Mouse (Mus musculus): ENCODE data around the gene Arsg. TPM values are rescaled to one million over a fixed set of nuclear protein-coding genes. Genes with fewer than 3 reads are reported as not detected.

Arsg gene
- polyA plus RNA-seq, 1 experiment: 5.2 TPM

GRCm38 (mm10) chr11:109442166-109442730 is 30.9 kb upstream of the Arsg start:
- TF ChIP-seq POLR2A (IDR thresholded peaks at IDR 0.05; ENCODE audit: borderline replicate concordance, extremely low read depth, insufficient read depth, insufficient read length, poor library complexity, severe bottlenecking): no peak
- no peak for TF ChIP-seq CTCF (IDR thresholded peaks at IDR 0.05; ENCODE audit: borderline replicate concordance, extremely low read depth, insufficient read depth, insufficient read length)
- no peak for DNase-seq (ENCODE audit: low read depth)

- no peak for DNase-seq (ENCODE audit: low read depth)
- TF ChIP-seq CTCF (IDR thresholded peaks at IDR 0.05; ENCODE audit: borderline replicate concordance, extremely low read depth, insufficient read depth, insufficient read length): no peak
Observed at GRCm38 (mm10) chr11:109443468-109444263, 29.5 kb upstream of the Arsg start.

DNA sequence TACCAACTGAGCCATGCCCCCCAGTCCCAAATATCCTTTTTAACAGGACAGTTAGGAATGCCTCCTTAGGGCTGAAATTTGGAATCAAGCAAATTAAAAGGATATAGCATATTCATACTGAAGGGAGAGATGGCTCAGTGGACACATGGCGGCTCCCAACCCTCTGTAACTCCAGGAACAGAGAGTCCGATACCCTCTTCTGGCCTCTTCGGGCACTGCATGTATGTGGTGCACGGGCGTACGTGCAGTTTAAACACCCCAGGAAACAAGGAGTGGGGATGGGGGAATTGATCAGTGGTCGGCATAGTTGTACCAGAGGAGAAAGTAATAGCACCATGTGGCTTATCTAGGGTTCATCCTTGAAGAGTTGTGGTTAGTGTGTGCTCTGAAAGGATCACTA is 28.6 kb upstream of the Arsg start:
- peak; percentile 25 for DNase-seq (ENCODE audit: low read depth)

GRCm38 (mm10) chr11:109445438-109446035 is 27.6 kb upstream of the Arsg start:
- peak; percentile 71 for DNase-seq (ENCODE audit: low read depth)
- TF ChIP-seq CTCF (IDR thresholded peaks at IDR 0.05; ENCODE audit: borderline replicate concordance, extremely low read depth, insufficient read depth, insufficient read length) (peak; percentile 61; the same call in 1 of the 2 replicates), POLR2A (IDR thresholded peaks at IDR 0.05; ENCODE audit: borderline replicate concordance, extremely low read depth, insufficient read depth, insufficient read length, poor library complexity, severe bottlenecking) (no peak)

More for the DNA sequence above, 28.6 kb upstream of the Arsg start:
- no peak for TF ChIP-seq POLR2A (IDR thresholded peaks at IDR 0.05; ENCODE audit: borderline replicate concordance, extremely low read depth, insufficient read depth, insufficient read length, poor library complexity, severe bottlenecking)
- peak; percentile 62; the same call in 1 of the 2 replicates for TF ChIP-seq CTCF (IDR thresholded peaks at IDR 0.05; ENCODE audit: borderline replicate concordance, extremely low read depth, insufficient read depth, insufficient read length)

GRCm38 (mm10) chr11:109451169-109451568 is 22.0 kb upstream of the Arsg start:
- no peak for DNase-seq (ENCODE audit: low read depth)
- TF ChIP-seq CTCF (IDR thresholded peaks at IDR 0.05; ENCODE audit: borderline replicate concordance, extremely low read depth, insufficient read depth, insufficient read length): no peak
- no peak for TF ChIP-seq POLR2A (IDR thresholded peaks at IDR 0.05; ENCODE audit: borderline replicate concordance, extremely low read depth, insufficient read depth, insufficient read length, poor library complexity, severe bottlenecking)

- no peak for DNase-seq (ENCODE audit: low read depth)
- no peak for TF ChIP-seq CTCF (IDR thresholded peaks at IDR 0.05; ENCODE audit: borderline replicate concordance, extremely low read depth, insufficient read depth, insufficient read length)
- TF ChIP-seq POLR2A (IDR thresholded peaks at IDR 0.05; ENCODE audit: borderline replicate concordance, extremely low read depth, insufficient read depth, insufficient read length, poor library complexity, severe bottlenecking): no peak
Observed at GRCm38 (mm10) chr11:109456261-109456660, 16.9 kb upstream of the Arsg start.

- no peak for DNase-seq (ENCODE audit: low read depth)
- TF ChIP-seq CTCF (IDR thresholded peaks at IDR 0.05; ENCODE audit: borderline replicate concordance, extremely low read depth, insufficient read depth, insufficient read length): no peak
- TF ChIP-seq POLR2A (IDR thresholded peaks at IDR 0.05; ENCODE audit: borderline replicate concordance, extremely low read depth, insufficient read depth, insufficient read length, poor library complexity, severe bottlenecking): no peak
Observed at GRCm38 (mm10) chr11:109458165-109458564, 15.0 kb upstream of the Arsg start.

- TF ChIP-seq POLR2A (IDR thresholded peaks at IDR 0.05; ENCODE audit: borderline replicate concordance, extremely low read depth, insufficient read depth, insufficient read length, poor library complexity, severe bottlenecking) (no peak), CTCF (IDR thresholded peaks at IDR 0.05; ENCODE audit: borderline replicate concordance, extremely low read depth, insufficient read depth, insufficient read length) (no peak)
- DNase-seq (ENCODE audit: low read depth): no peak
Observed at GRCm38 (mm10) chr11:109460586-109460985, 12.6 kb upstream of the Arsg start.

GRCm38 (mm10) chr11:109465068-109465467 is 8.1 kb upstream of the Arsg start:
- DNase-seq (ENCODE audit: low read depth): no peak
- TF ChIP-seq CTCF (IDR thresholded peaks at IDR 0.05; ENCODE audit: borderline replicate concordance, extremely low read depth, insufficient read depth, insufficient read length) (no peak), POLR2A (IDR thresholded peaks at IDR 0.05; ENCODE audit: borderline replicate concordance, extremely low read depth, insufficient read depth, insufficient read length, poor library complexity, severe bottlenecking) (no peak)

DNA sequence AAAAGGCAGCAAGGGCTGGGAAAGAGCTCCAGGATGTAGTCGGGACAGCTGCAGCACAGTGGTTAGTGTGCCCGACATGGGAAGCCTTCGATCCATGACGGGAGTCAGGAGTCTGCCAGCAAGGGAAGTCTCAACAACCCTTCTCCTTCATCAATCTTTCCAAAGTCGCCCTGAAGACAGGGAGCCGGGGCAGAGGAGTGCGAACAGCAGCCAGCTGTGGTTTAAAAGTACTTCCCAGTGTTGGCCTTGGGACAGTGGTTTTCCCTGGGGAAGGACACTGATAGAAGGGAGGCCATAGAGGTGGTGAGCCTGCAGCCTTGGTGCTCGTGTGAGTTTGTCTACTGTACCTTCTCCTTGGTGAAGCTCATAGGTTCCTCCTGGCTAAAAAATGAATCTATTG is 6.2 kb upstream of the Arsg start:
- TF ChIP-seq CTCF (IDR thresholded peaks at IDR 0.05; ENCODE audit: borderline replicate concordance, extremely low read depth, insufficient read depth, insufficient read length) (no peak), POLR2A (IDR thresholded peaks at IDR 0.05; ENCODE audit: borderline replicate concordance, extremely low read depth, insufficient read depth, insufficient read length, poor library complexity, severe bottlenecking) (no peak)
- DNase-seq (ENCODE audit: low read depth): no peak

- TF ChIP-seq CTCF (IDR thresholded peaks at IDR 0.05; ENCODE audit: borderline replicate concordance, extremely low read depth, insufficient read depth, insufficient read length): no peak
- TF ChIP-seq POLR2A (IDR thresholded peaks at IDR 0.05; ENCODE audit: borderline replicate concordance, extremely low read depth, insufficient read depth, insufficient read length, poor library complexity, severe bottlenecking): no peak
- no peak for DNase-seq (ENCODE audit: low read depth)
Observed at GRCm38 (mm10) chr11:109468133-109468532, 5.0 kb upstream of the Arsg start.
